Mouse (Mus musculus) kidney, adult 2 months (tissue): ENCODE measurements around the gene Sh3bgrl.

Experiments used
- CTCF ChIP-seq: fragments of 200-500 bp; conservative IDR thresholded peaks from 2 replicates; pipeline ENCODE4 v1.5.1; 2011; ENCODE audit warnings: low read depth, mild to moderate bottlenecking, control low read depth, low read length, moderate library complexity, mixed read lengths; ENCODE audit not compliant: insufficient read depth, insufficient read length
- POLR2A ChIP-seq: fragments of 200-500 bp; IDR thresholded peaks from one replicate; pipeline ENCODE4 v1.6.1; 2011; ENCODE audit warnings: low read depth, low read length, control low read depth

- TF ChIP-seq CTCF (no peak), POLR2A (no peak)
Observed at GRCm38 (mm10) chrX:109238163-109238562, 143.0 kb downstream of the Sh3bgrl start.
